Mouse (Mus musculus) lung, embryonic 14.5 days (tissue): ENCODE data around the gene Set. TPM values are rescaled to one million over a fixed set of nuclear protein-coding genes. Genes with fewer than 3 reads are reported as not detected.

Experiments used
- ATAC-seq: fragments of 200-750 bp; cut with Nextera tagmentation; 2 replicates; pipeline ENCODE4 v1.8.0; 2017; ENCODE audit warnings: mild to moderate bottlenecking, moderate TSS enrichment, moderate library complexity; ENCODE audit not compliant: insufficient read depth
- DNase-seq: peaks from one replicate; pipeline ENCODE4 v3.0.0-alpha.2; 2015
- H3K27ac ChIP-seq: fragments of 300-500 bp; sonication (generic); 2 replicates; pipeline ENCODE4 v1.5.1; 2014; ENCODE audit warnings: low read depth, mild to moderate bottlenecking, moderate library complexity
- H3K27me3 ChIP-seq: fragments of 300-500 bp; sonication (generic); 2 replicates; pipeline ENCODE4 v1.6.1; 2014; ENCODE audit warnings: low read length, control low read depth; ENCODE audit not compliant: insufficient read depth
- H3K36me3 ChIP-seq: fragments of 300-500 bp; sonication (generic); 2 replicates; pipeline ENCODE4 v1.6.1; 2014; ENCODE audit warnings: control low read depth; ENCODE audit not compliant: insufficient read depth
- H3K4me1 ChIP-seq: fragments of 300-500 bp; sonication (generic); 2 replicates; pipeline ENCODE4 v1.6.1; 2014; ENCODE audit warnings: antibody characterized with exemption, control low read depth; ENCODE audit not compliant: insufficient read depth
- H3K4me2 ChIP-seq: fragments of 300-500 bp; sonication (generic); 2 replicates; pipeline ENCODE4 v1.6.1; 2014; ENCODE audit warnings: mild to moderate bottlenecking
- H3K4me3 ChIP-seq: fragments of 300-500 bp; sonication (generic); 2 replicates; pipeline ENCODE4 v1.5.1; 2014; ENCODE audit warnings: low read depth, low read length
- H3K9ac ChIP-seq: fragments of 300-500 bp; sonication (generic); 2 replicates; pipeline ENCODE4 v1.6.1; 2014
- H3K9me3 ChIP-seq: fragments of 300-500 bp; sonication (generic); 2 replicates; pipeline ENCODE4 v1.6.1; 2016; ENCODE audit warnings: low read depth, low read length, control low read depth
- CTCF ChIP-seq: IDR thresholded peaks from 2 replicates; pipeline ENCODE4 v1.5.1; 2016; ENCODE audit warnings: antibody characterized with exemption, low read depth
- WGBS: fragments of 180-500 bp; shearing (Covaris S2); extraction: QIAGEN DNeasy Blood & Tissue Kit; methylation state at CpG from one replicate; pipeline ENCODE4 v1.1.7; 2014; 5-methylcytosine and 5-hydroxymethylcytosine counted together
- polyA plus RNA-seq: library from polyadenylated mRNA; unstranded; fragments of >200 nt; fragmentation: Nextera tagmentation; extraction: Ambion mirVana; gene quantifications from 2 replicates; pipeline ENCODE4 v1.2.1, GENCODE M21; 2014

The Set gene
- polyA plus RNA-seq, 1 experiment from 2014 or later = 591 TPM

- Histone ChIP-seq H3K27ac (no peak overlapping the region), H3K36me3 (peaks cover 66% of the 10 kb centered on the region)
- WGBS = 88% methylated on average over 5 of the region's 5 CpGs
These were observed 50.5 kb downstream of the Set start for GRCm38 (mm10) chr2:30107646-30108045.

GRCm38 (mm10) chr2:30108260-30108659, 51.1 kb downstream of the Set start:
- no peak for DNase-seq
- no peak overlapping the region for H3K27ac ChIP-seq
- H3K27me3 ChIP-seq = no peaks in the 10 kb centered on the region
- no peaks in the 10 kb centered on the region for H3K4me1 ChIP-seq
- peaks cover 67% of the 10 kb centered on the region for H3K36me3 ChIP-seq
- no peak for ATAC-seq
- no peak overlapping the region for H3K4me3 ChIP-seq
- no peaks in the 10 kb centered on the region for H3K9me3 ChIP-seq
- no peak overlapping the region for H3K9ac ChIP-seq
- no peak for TF ChIP-seq CTCF
- WGBS = 81% methylated on average over 4 of the region's 4 CpGs
- H3K4me2 ChIP-seq = no peak overlapping the region

More at GRCm38 (mm10) chr2:30107646-30108045, 50.5 kb downstream of the Set start:
- Histone ChIP-seq H3K4me1 (no peaks in the 10 kb centered on the region), H3K27me3 (no peaks in the 10 kb centered on the region), H3K9ac (no peak overlapping the region), H3K4me3 (no peak overlapping the region), H3K9me3 (no peaks in the 10 kb centered on the region), H3K4me2 (no peak overlapping the region)
- no peak for TF ChIP-seq CTCF
- DNase-seq = no peak
- no peak for ATAC-seq

- WGBS = 92% methylated on average over 2 of the region's 2 CpGs
- ATAC-seq (no peak), DNase-seq (no peak)
- H3K4me1 ChIP-seq = no peaks in the 10 kb centered on the region
- H3K9me3 ChIP-seq = no peaks in the 10 kb centered on the region
- H3K9ac ChIP-seq = no peak overlapping the region
- no peak overlapping the region for H3K27ac ChIP-seq
- no peak for TF ChIP-seq CTCF
- peaks cover 62% of the 10 kb centered on the region for H3K36me3 ChIP-seq
- H3K4me3 ChIP-seq = no peak overlapping the region
- no peaks in the 10 kb centered on the region for H3K27me3 ChIP-seq
- H3K4me2 ChIP-seq = no peak overlapping the region
These were observed 54.3 kb downstream of the Set start for GRCm38 (mm10) chr2:30111500-30111899.

- Histone ChIP-seq H3K4me2 (no peak overlapping the region), H3K9ac (no peak overlapping the region), H3K9me3 (no peaks in the 10 kb centered on the region), H3K4me3 (no peak overlapping the region), H3K4me1 (no peaks in the 10 kb centered on the region), H3K27me3 (no peaks in the 10 kb centered on the region), H3K27ac (no peak overlapping the region), H3K36me3 (peaks cover 52% of the 10 kb centered on the region)
- 85% methylated on average over 5 of the region's 5 CpGs for WGBS
- no peak for TF ChIP-seq CTCF
- ATAC-seq (no peak), DNase-seq (no peak)
These were observed 55.4 kb downstream of the Set start for GRCm38 (mm10) chr2:30112564-30112963.

GRCm38 (mm10) chr2:30119641-30120051, 62.5 kb downstream of the Set start:
- H3K9ac ChIP-seq = no peak overlapping the region
- H3K27ac ChIP-seq = no peak overlapping the region

GRCm38 (mm10) chr2:30120269-30120668, 63.1 kb downstream of the Set start:
- Histone ChIP-seq H3K36me3 (no peaks in the 10 kb centered on the region), H3K4me3 (no peak overlapping the region), H3K4me1 (no peaks in the 10 kb centered on the region), H3K9ac (no peak overlapping the region), H3K27me3 (no peaks in the 10 kb centered on the region), H3K27ac (no peak overlapping the region), H3K9me3 (no peaks in the 10 kb centered on the region), H3K4me2 (no peak overlapping the region)
- TF ChIP-seq CTCF = no peak
- DNase-seq (no peak), ATAC-seq (no peak)
- 83% methylated on average over 4 of the region's 4 CpGs for WGBS

More at GRCm38 (mm10) chr2:30119641-30120051, 62.5 kb downstream of the Set start:
- Histone ChIP-seq H3K36me3 (no peaks in the 10 kb centered on the region), H3K9me3 (no peaks in the 10 kb centered on the region), H3K4me1 (no peaks in the 10 kb centered on the region), H3K4me2 (no peak overlapping the region), H3K27me3 (no peaks in the 10 kb centered on the region), H3K4me3 (no peak overlapping the region)
- DNase-seq (no peak), ATAC-seq (no peak)
- no peak for TF ChIP-seq CTCF
- WGBS = 41% methylated on average over 6 of the region's 6 CpGs

Other genes with a start within 250 kb of the Set start
- gene Urm1, start 237.3 kb upstream of the Set start, polyA plus RNA-seq = 20.5 and 27.0 TPM in 2 replicates
- 11.0 and 12.0 TPM in 2 replicates for gene Cercam, start 188.2 kb upstream of the Set start, polyA plus RNA-seq
- gene Odf2, start 168.2 kb upstream of the Set start, polyA plus RNA-seq = 64.2 and 73.1 TPM in 2 replicates
- gene Gle1, start 122.0 kb upstream of the Set start, polyA plus RNA-seq = 59.0 and 64.0 TPM in 2 replicates
- gene Sptan1, start 91.8 kb upstream of the Set start, polyA plus RNA-seq = 149 and 154 TPM in 2 replicates
- 27.7 and 28.5 TPM in 2 replicates for gene Wdr34, start 8.5 kb upstream of the Set start, polyA plus RNA-seq
- 9.5 and 11.7 TPM in 2 replicates for gene Pkn3, start 20.3 kb downstream of the Set start, polyA plus RNA-seq
- 28.5 and 31.5 TPM in 2 replicates for gene Zdhhc12, start 36.3 kb downstream of the Set start, polyA plus RNA-seq
- 8.8 and 8.9 TPM in 2 replicates for gene Zer1, start 67.2 kb downstream of the Set start, polyA plus RNA-seq
- 10.9 and 12.3 TPM in 2 replicates for gene Tbc1d13, start 76.4 kb downstream of the Set start, polyA plus RNA-seq
- gene Endog, start 114.1 kb downstream of the Set start, polyA plus RNA-seq = 18.4 and 19.7 TPM in 2 replicates
- gene Spout1, start 121.1 kb downstream of the Set start, polyA plus RNA-seq = 67.1 and 72.6 TPM in 2 replicates
- gene Kyat1, start 148.5 kb downstream of the Set start, polyA plus RNA-seq = 7.6 and 8.7 TPM in 2 replicates
- gene Lrrc8a, start 180.3 kb downstream of the Set start, polyA plus RNA-seq = 43.9 and 44.4 TPM in 2 replicates
- gene Gm28035, start 183.2 kb downstream of the Set start, polyA plus RNA-seq = 0.20 and 0.23 TPM in 2 replicates
- 7.1 and 7.3 TPM in 2 replicates for gene Phyhd1, start 208.8 kb downstream of the Set start, polyA plus RNA-seq
- not detected in 2 replicates for gene Gm28038, start 223.7 kb downstream of the Set start, polyA plus RNA-seq
- 30.6 and 31.7 TPM in 2 replicates for gene Dolk, start 229.0 kb downstream of the Set start, polyA plus RNA-seq
- gene Nup188, start 229.0 kb downstream of the Set start, polyA plus RNA-seq = 49.4 and 56.0 TPM in 2 replicates